Mouse (Mus musculus): ENCODE measurements around the gene Lhfp. TPM values are rescaled to one million over a fixed set of nuclear protein-coding genes. Genes with fewer than 3 reads are reported as not detected.
A peak's percentile ranks its signal among the peaks of the same experiment; 100 is the strongest.

Lhfp gene
- polyA plus RNA-seq, 1 experiment from 2014 or later, result 64.1 TPM

- Histone ChIP-seq H3K27ac (ENCODE audit: low read depth, low read length) (no peak overlapping the region), H3K9me3 (ENCODE audit: control insufficient read depth, low read length) (no peaks in the 10 kb centered on the region), H3K9ac (ENCODE audit: low read depth, low read length) (no peak overlapping the region), H3K4me1 (ENCODE audit: control insufficient read depth, insufficient read depth, low read depth, low read length) (peaks cover 10% of the 10 kb centered on the region), H3K4me2 (ENCODE audit: low read length) (no peak overlapping the region), H3K4me3 (ENCODE audit: low read length) (no peak overlapping the region), H3K27me3 (replicated peaks; ENCODE audit: control insufficient read depth, insufficient read depth, low read length) (no peaks in the 10 kb centered on the region), H3K36me3 (ENCODE audit: control insufficient read depth, insufficient read depth, low read length) (no peaks in the 10 kb centered on the region)
- no peak for ATAC-seq
- 77% methylated on average over 5 of the region's 5 CpGs for WGBS
Observed at GRCm38 (mm10) chr3:53038913-53039312, 2.4 kb upstream of the Lhfp start.

- Histone ChIP-seq H3K9ac (ENCODE audit: low read depth, low read length) (no peak overlapping the region), H3K9me3 (ENCODE audit: control insufficient read depth, low read length) (no peaks in the 10 kb centered on the region), H3K27ac (ENCODE audit: low read depth, low read length) (no peak overlapping the region), H3K4me1 (ENCODE audit: control insufficient read depth, insufficient read depth, low read depth, low read length) (peaks cover 10% of the 10 kb centered on the region), H3K4me2 (ENCODE audit: low read length) (no peak overlapping the region), H3K27me3 (replicated peaks; ENCODE audit: control insufficient read depth, insufficient read depth, low read length) (no peaks in the 10 kb centered on the region), H3K4me3 (ENCODE audit: low read length) (no peak overlapping the region), H3K36me3 (ENCODE audit: control insufficient read depth, insufficient read depth, low read length) (no peaks in the 10 kb centered on the region)
- WGBS, result 71% methylated on average over 8 of the region's 8 CpGs
- ATAC-seq, result no peak
Observed at GRCm38 (mm10) chr3:53039746-53040145, 1.6 kb upstream of the Lhfp start.

GRCm38 (mm10) chr3:53040593-53041410 is 526 bp upstream of the Lhfp start:
- Histone ChIP-seq H3K27ac (ENCODE audit: low read depth, low read length) (peak overlapping the region; percentile 64), H3K9me3 (ENCODE audit: control insufficient read depth, low read length) (no peaks in the 10 kb centered on the region), H3K36me3 (ENCODE audit: control insufficient read depth, insufficient read depth, low read length) (no peaks in the 10 kb centered on the region), H3K4me1 (ENCODE audit: control insufficient read depth, insufficient read depth, low read depth, low read length) (peaks cover 13% of the 10 kb centered on the region), H3K4me3 (ENCODE audit: low read length) (peak overlapping the region; percentile 83), H3K27me3 (replicated peaks; ENCODE audit: control insufficient read depth, insufficient read depth, low read length) (no peaks in the 10 kb centered on the region), H3K9ac (ENCODE audit: low read depth, low read length) (peak overlapping the region; percentile 80), H3K4me2 (ENCODE audit: low read length) (peak overlapping the region; percentile 95)
- 5% methylated on average over 16 of the region's 17 CpGs for WGBS
- no peak; the same call in 1 of the 2 replicates for ATAC-seq

- peak overlapping the region; percentile 80 for H3K9ac ChIP-seq (ENCODE audit: low read depth, low read length)
- H3K4me1 ChIP-seq (ENCODE audit: control insufficient read depth, insufficient read depth, low read depth, low read length), result peaks cover 13% of the 10 kb centered on the region
- H3K36me3 ChIP-seq (ENCODE audit: control insufficient read depth, insufficient read depth, low read length), result no peaks in the 10 kb centered on the region
- H3K4me2 ChIP-seq (ENCODE audit: low read length), result peak overlapping the region; percentile 95
- WGBS, result 16% methylated on average over 9 of the region's 9 CpGs
- ATAC-seq, result no peak
- peak overlapping the region; percentile 83 for H3K4me3 ChIP-seq (ENCODE audit: low read length)
- no peaks in the 10 kb centered on the region for H3K27me3 ChIP-seq (replicated peaks; ENCODE audit: control insufficient read depth, insufficient read depth, low read length)
- H3K9me3 ChIP-seq (ENCODE audit: control insufficient read depth, low read length), result no peaks in the 10 kb centered on the region
- H3K27ac ChIP-seq (ENCODE audit: low read depth, low read length), result no peak overlapping the region; the same call in 1 of the 2 replicates
Observed at GRCm38 (mm10) chr3:53042240-53042567, 876 bp downstream of the Lhfp start.

- peaks cover 13% of the 10 kb centered on the region for H3K4me1 ChIP-seq (ENCODE audit: control insufficient read depth, insufficient read depth, low read depth, low read length)
- no peaks in the 10 kb centered on the region for H3K27me3 ChIP-seq (replicated peaks; ENCODE audit: control insufficient read depth, insufficient read depth, low read length)
- H3K27ac ChIP-seq (ENCODE audit: low read depth, low read length), result no peak overlapping the region
- no peaks in the 10 kb centered on the region for H3K9me3 ChIP-seq (ENCODE audit: control insufficient read depth, low read length)
- H3K36me3 ChIP-seq (ENCODE audit: control insufficient read depth, insufficient read depth, low read length), result no peaks in the 10 kb centered on the region
- 0 out of 2 replicates have a peak overlapping the region, but pooled peaks have one; percentile 32 for H3K9ac ChIP-seq (ENCODE audit: low read depth, low read length)
- H3K4me3 ChIP-seq (ENCODE audit: low read length), result peak overlapping the region; percentile 26
- WGBS, result 80% methylated on average over 13 of the region's 13 CpGs
- no peak for ATAC-seq
- peak overlapping the region; percentile 95 for H3K4me2 ChIP-seq (ENCODE audit: low read length)
Observed at GRCm38 (mm10) chr3:53043206-53043780, 2.0 kb downstream of the Lhfp start.

- H3K36me3 ChIP-seq (ENCODE audit: control insufficient read depth, insufficient read depth, low read length), result no peaks in the 10 kb centered on the region
- 53% methylated on average over 7 of the region's 7 CpGs for WGBS
- H3K4me2 ChIP-seq (ENCODE audit: low read length), result peak overlapping the region; percentile 95
- H3K9ac ChIP-seq (ENCODE audit: low read depth, low read length), result no peak overlapping the region
- ATAC-seq, result no peak
- H3K4me1 ChIP-seq (ENCODE audit: control insufficient read depth, insufficient read depth, low read depth, low read length), result peaks cover 13% of the 10 kb centered on the region
- H3K4me3 ChIP-seq (ENCODE audit: low read length), result peak overlapping the region; percentile 31
- H3K27me3 ChIP-seq (replicated peaks; ENCODE audit: control insufficient read depth, insufficient read depth, low read length), result no peaks in the 10 kb centered on the region
- H3K9me3 ChIP-seq (ENCODE audit: control insufficient read depth, low read length), result no peaks in the 10 kb centered on the region
- 0 out of 2 replicates have a peak overlapping the region, but pooled peaks have one; percentile 24 for H3K27ac ChIP-seq (ENCODE audit: low read depth, low read length)
Observed at GRCm38 (mm10) chr3:53044238-53044637, 2.9 kb downstream of the Lhfp start.

GRCm38 (mm10) chr3:53044682-53045299 is 3.5 kb downstream of the Lhfp start:
- peaks cover 13% of the 10 kb centered on the region for H3K4me1 ChIP-seq (ENCODE audit: control insufficient read depth, insufficient read depth, low read depth, low read length)
- H3K4me2 ChIP-seq (ENCODE audit: low read length), result peak overlapping the region; percentile 95
- 47% methylated on average over 11 of the region's 11 CpGs for WGBS
- H3K27me3 ChIP-seq (replicated peaks; ENCODE audit: control insufficient read depth, insufficient read depth, low read length), result no peaks in the 10 kb centered on the region
- no peak overlapping the region for H3K9ac ChIP-seq (ENCODE audit: low read depth, low read length)
- no peaks in the 10 kb centered on the region for H3K9me3 ChIP-seq (ENCODE audit: control insufficient read depth, low read length)
- H3K27ac ChIP-seq (ENCODE audit: low read depth, low read length), result no peak overlapping the region
- H3K36me3 ChIP-seq (ENCODE audit: control insufficient read depth, insufficient read depth, low read length), result no peaks in the 10 kb centered on the region
- ATAC-seq, result no peak
- peak overlapping the region; percentile 31 for H3K4me3 ChIP-seq (ENCODE audit: low read length)

- H3K9me3 ChIP-seq (ENCODE audit: control insufficient read depth, low read length), result no peaks in the 10 kb centered on the region
- H3K4me2 ChIP-seq (ENCODE audit: low read length), result peak overlapping the region; percentile 28; the same call in 1 of the 2 replicates
Observed at GRCm38 (mm10) chr3:53045697-53046096, 4.4 kb downstream of the Lhfp start.

GRCm38 (mm10) chr3:53046371-53046770 is 5.0 kb downstream of the Lhfp start:
- Histone ChIP-seq H3K4me2 (ENCODE audit: low read length) (peak overlapping the region; percentile 12), H3K9me3 (ENCODE audit: control insufficient read depth, low read length) (no peaks in the 10 kb centered on the region), H3K4me3 (ENCODE audit: low read length) (no peak overlapping the region), H3K4me1 (ENCODE audit: control insufficient read depth, insufficient read depth, low read depth, low read length) (peaks cover 6% of the 10 kb centered on the region), H3K36me3 (ENCODE audit: control insufficient read depth, insufficient read depth, low read length) (no peaks in the 10 kb centered on the region), H3K27ac (ENCODE audit: low read depth, low read length) (no peak overlapping the region), H3K27me3 (replicated peaks; ENCODE audit: control insufficient read depth, insufficient read depth, low read length) (no peaks in the 10 kb centered on the region), H3K9ac (ENCODE audit: low read depth, low read length) (no peak overlapping the region)
- no peak for ATAC-seq
- 70% methylated on average over 6 of the region's 6 CpGs for WGBS

More at GRCm38 (mm10) chr3:53045697-53046096, 4.4 kb downstream of the Lhfp start:
- H3K9ac ChIP-seq (ENCODE audit: low read depth, low read length), result no peak overlapping the region
- H3K36me3 ChIP-seq (ENCODE audit: control insufficient read depth, insufficient read depth, low read length), result no peaks in the 10 kb centered on the region
- H3K4me1 ChIP-seq (ENCODE audit: control insufficient read depth, insufficient read depth, low read depth, low read length), result peaks cover 11% of the 10 kb centered on the region
- no peak overlapping the region for H3K27ac ChIP-seq (ENCODE audit: low read depth, low read length)
- H3K4me3 ChIP-seq (ENCODE audit: low read length), result no peak overlapping the region
- no peak for ATAC-seq
- no peaks in the 10 kb centered on the region for H3K27me3 ChIP-seq (replicated peaks; ENCODE audit: control insufficient read depth, insufficient read depth, low read length)
- WGBS, result 83% methylated on average over 4 of the region's 4 CpGs
